Mouse (Mus musculus): ENCODE results near the gene Ksr2.

Gene Ksr2

DNA sequence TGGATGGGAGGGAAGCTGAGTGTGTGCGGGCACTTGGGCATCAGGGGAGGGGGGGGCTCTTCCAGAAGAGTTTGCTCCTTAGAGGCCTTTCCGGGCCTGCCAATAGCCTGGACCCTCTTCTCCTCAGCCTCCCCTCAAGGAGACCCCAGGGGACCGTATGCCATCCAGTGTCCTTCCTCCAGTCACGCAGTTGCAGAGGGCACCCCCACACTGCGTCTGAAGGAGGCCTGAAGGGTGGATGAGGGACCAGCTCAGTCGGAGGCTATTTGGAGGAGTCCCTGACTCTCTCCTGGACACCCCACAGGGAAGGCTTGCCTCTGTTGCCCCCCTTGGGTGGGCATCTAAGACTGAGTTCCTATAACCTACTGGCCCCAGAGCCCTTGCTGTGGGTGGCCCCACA lies 367.4 kb downstream of the Ksr2 start:
- no peak for DNase-seq (ENCODE audit: low spot score in 2 of 2)

DNA sequence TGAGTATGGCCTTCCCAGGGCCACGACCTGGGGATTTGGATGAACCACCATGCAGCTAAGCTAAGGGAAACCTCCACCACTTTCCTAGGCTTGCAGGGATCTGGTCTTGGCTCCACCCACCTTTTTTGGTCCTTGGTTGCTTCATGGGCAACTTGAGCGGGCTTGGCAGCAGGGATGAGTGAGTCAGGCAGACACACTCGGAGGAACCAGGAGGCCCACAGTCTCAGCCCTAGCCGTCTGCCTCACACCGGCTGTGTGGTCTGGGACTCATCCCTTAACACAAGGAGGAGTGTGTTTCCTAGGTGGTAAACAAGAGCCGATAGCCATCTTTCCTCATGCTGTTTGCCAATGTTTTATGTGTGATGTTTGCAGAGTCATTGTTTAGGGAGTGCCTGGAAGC lies 376.3 kb downstream of the Ksr2 start:
- DNase-seq (ENCODE audit: low spot score in 2 of 2), result no peak

DNA sequence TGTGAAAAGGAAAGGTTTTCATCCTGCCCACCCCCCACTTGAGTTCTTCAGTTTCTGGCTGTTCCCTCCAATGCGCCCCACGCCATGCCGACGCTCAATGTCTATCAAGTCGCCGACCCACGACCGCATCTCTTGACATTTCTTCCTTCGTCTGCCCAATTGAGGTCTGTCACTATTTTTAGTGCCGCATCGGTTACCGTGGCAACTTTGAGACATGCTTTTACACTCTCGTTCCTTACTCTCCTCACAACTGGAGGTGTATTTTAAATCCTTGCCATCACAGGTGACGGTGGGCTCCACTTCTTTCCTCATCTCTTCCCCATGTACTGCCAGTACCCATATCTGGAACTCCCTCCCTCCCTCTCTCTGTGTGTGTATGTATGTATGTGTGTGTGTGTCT lies 378.1 kb downstream of the Ksr2 start:
- no peak for DNase-seq (ENCODE audit: low spot score in 2 of 2)

DNA sequence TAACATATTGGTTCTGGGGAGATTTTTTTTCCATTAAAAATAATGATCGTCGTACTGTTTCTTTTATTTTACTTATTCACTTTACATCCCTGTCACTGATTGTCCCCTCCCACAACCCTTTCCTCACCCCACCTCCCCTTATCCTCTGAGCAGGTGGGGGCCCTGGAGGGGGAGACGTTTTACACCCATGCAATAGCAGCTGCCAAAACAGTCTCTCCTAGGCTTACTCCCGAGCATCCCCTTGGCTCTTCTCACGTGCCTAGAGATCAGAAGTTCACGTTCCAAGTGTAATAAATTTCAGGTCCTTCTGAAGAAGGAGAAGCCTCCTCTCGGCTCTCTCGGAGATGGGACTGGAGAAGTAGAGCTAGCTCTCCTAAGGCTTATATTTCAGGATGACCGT lies 387.0 kb downstream of the Ksr2 start:
- DNase-seq (ENCODE audit: low spot score in 2 of 2), result no peak

DNA sequence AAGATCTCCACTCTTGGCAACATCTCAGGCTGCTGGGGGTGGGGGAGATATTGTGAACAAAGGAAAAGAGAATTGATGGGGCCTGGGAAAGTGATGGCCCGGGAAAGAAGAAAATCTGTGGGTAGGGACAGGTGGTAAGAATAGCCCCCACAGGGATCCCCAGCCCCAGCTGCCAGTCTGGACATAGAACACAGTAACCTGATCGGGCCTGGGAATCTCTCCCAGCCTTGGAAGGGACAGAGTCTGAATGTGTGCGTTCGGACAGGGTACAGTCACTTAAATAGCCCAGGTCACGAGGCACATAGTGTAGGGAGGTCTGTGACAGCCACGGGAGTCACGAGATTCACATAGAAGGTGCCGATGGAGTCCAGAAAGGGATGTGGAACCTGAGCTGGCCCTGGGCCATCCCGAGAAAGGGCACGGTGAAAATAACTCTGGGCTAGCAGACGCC lies 388.3 kb downstream of the Ksr2 start:
- DNase-seq (ENCODE audit: low spot score in 2 of 2), result no peak

DNA sequence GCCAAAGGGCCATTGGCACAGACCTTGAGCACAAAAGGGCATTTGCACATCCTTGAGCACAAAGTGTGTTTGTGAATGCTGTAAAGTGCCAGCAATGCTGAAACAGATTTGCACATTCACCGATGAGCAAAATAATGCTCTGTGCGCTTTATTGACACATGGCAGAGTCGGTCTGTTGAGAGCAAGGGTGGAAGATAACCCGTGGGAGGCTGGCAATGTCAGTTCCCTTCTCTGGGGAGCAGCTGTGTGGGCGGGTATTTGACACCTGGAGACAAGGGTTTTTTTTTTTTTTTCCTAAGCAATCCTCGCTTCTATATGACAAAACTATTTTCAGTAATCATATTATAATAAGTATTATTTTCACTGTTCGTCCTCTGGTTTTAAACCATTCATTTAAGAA lies 389.8 kb downstream of the Ksr2 start:
- no peak for DNase-seq (ENCODE audit: low spot score in 2 of 2)

DNA sequence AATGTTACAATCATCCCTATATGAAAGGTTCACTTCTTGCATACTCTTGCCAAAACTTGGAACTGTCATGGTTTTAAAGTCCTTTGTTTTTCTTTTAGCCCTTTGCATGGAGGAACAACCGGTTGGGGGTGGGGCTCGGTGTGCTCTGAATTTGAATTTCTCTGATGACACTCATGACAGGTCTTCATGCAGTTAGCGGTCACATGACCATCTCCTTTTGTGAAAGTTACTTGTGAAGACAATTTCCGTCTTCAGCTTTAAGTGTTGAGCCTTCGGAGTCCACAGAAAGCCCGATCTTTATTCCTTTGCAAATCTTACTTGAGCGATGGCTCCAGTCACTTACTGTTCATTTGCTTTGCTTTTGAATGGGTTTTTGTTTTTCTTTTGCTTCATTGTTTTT lies 397.1 kb downstream of the Ksr2 start:
- no peak for DNase-seq (ENCODE audit: low spot score in 2 of 2)

DNA sequence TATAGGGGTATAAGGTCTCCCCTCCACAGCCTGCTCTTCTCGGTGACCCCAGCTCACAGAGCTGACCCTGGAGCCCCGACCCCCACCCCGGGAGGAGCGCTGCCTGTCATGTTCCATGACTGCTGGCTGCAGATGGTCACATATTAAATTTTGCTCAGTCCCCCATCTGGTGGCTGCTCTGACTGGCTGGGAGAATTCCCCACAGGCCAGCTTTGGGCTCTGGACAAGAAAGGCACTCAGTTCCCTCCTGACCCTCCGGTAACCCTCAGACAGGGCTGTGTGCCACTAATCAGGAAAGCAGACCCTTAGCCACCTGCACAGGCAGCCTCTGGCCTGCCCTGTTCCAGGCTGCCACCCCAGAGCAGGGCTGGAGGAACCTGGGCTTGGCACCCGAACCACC lies 405.0 kb downstream of the Ksr2 start:
- DNase-seq (ENCODE audit: low spot score in 2 of 2), result no peak

DNA sequence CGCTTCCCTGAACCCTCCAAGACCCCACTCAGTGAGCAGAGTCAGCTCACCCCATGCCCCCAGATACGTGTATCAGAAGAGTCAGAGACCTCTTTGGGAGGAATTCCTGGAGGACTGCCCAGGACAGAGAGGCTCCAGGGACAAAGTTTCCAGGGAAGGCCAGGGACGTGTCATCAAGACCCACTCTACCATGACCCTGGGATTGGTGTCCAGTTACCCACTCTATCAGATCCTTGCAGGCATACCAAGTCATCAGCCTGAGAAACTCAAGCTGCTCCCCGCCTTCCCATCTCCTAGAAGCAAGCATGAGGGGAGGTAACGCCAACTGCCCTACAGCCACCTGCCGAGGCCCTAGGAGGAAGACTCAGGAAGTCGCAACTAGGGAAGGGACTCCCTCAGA lies 406.6 kb downstream of the Ksr2 start:
- DNase-seq (ENCODE audit: low spot score in 2 of 2), result no peak

DNA sequence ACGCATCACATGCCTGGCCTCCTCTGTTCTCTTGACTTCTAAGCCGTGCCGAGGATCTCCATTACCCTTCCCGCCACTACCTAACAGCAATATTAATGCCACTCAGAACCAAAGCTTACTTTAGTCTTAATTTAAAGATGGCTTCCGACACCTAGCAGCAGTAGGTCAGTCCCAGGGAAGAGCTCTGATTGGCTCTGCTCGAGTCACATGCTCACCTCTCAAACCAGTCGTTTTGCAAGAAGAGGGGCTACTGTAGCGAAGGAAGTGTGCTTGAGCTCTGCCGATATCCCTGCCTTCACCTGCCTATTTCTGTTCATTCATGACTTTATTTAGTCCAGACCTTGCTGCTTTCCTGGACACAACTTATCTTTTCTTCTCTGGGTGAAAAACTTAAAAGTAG lies 410.0 kb downstream of the Ksr2 start:
- no peak for DNase-seq (ENCODE audit: low spot score in 2 of 2)

DNA sequence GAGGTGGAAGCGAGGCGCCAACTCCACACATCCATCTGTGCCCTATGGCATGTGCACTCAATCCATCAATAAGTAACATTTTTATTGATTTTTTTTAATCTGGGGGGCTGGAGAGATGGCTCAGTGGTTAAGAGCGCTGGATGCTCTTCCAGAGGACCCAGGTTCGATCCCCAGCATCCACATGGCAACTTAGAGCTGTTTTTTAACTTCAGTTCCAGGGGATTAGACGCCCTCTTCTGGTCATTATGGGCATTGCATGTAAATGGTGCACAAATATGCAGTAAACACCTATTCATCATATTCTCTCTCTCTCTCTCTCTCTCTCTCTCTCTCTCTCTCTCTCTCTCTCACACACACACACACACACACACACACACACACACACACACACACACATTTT lies 410.7 kb downstream of the Ksr2 start:
- no peak for DNase-seq (ENCODE audit: low spot score in 2 of 2)

Measured in natural killer cell, adult 2 months (primary cell).